Mouse (Mus musculus) E14TG2a.4 (cell line): ENCODE measurements around the gene Ptges3.

Experiments used
- CTCF ChIP-seq: conservative IDR thresholded peaks from 2 replicates; pipeline ENCODE4 v1.5.1; 2014; ENCODE audit warnings: low read length
- POU5F1 ChIP-seq: IDR thresholded peaks from 2 replicates; pipeline ENCODE4 v1.6.1; 2014; ENCODE audit warnings: low read length, borderline replicate concordance

DNA sequence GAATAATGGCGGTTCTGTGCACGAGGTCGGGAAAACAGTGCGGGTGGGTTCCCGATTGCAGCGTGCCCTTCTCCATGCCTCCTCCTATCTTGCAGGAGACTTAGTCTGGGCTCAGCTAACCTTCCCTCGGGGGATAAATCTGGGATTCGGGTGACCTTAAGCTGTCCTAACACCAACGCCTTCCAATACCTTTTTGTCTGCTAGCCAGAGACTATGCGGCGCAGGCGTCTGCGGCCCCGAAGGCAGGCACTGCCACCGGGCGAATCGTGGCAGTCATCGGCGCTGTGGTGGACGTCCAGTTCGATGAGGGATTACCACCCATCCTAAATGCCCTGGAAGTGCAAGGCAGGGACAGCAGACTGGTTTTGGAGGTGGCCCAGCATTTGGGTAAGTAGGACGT, 24.9 kb downstream of the Ptges3 start:
- no peak for TF ChIP-seq CTCF
- no peak for TF ChIP-seq POU5F1
